Mouse (Mus musculus) lung, postnatal 36 days (tissue): ENCODE measurements around the gene Ube2d2b.

Experiments used
- DNase-seq: peaks from one replicate; pipeline ENCODE4 v3.0.0; 2022; ENCODE audit warnings: mixed read lengths

Ube2d2b gene

DNA sequence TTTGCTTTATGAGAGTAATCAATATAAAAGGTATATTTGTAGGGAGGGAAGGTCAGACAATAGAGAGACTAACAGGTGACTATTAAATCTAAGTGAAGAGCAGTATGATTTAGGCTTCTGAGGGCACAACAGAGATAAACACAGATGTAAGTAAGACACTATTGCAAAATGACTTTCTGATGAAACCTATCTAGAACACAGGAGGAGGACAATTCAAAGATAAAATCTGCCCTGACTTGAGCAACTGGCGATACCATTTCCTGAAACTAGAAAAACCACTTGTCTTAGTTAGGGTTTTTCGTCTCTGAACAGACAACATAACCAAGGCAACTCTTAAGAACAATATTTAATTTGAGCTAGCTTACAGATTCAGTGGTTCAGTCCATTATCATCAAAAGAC lies 25.6 kb downstream of the Ube2d2b start:
- no peak for DNase-seq

DNA sequence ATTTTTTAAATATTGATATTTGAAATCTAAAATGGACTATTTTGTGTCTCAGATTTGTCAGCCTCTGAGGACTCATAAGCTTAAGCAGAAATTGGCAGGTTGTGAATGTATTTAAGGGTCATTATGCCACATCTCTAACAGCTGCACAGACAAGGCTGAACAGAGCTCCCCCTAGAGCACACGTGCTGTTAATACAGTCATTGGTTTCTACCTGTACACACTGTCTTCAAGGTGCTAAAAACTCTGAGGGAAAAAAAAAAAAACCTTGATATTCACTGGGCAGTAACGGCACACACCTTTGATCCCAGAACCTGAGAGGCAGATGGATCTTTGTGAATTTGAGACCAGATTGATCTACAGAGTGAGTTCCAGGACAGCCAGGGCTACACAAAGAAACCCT lies 29.1 kb downstream of the Ube2d2b start:
- DNase-seq, result peak; percentile 34

DNA sequence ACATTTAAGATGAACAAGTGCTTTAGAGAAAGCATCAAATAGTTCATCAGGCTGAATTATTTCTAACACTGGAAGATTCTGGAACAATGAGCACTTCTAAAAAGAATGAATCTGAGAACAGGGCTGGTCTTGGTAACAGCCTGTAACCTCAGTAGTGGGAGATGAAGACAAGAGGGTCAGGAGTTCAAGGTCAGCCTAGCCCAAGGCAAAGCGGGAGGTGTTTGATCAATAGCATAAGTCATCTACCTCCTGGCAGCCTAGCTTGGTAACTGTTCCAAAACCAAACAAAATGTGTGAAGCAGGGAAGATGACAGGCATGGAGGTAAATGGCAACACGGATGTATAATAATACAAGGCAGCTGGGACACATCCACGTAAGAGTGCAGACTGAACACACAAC lies 34.1 kb downstream of the Ube2d2b start:
- DNase-seq, result no peak

DNA sequence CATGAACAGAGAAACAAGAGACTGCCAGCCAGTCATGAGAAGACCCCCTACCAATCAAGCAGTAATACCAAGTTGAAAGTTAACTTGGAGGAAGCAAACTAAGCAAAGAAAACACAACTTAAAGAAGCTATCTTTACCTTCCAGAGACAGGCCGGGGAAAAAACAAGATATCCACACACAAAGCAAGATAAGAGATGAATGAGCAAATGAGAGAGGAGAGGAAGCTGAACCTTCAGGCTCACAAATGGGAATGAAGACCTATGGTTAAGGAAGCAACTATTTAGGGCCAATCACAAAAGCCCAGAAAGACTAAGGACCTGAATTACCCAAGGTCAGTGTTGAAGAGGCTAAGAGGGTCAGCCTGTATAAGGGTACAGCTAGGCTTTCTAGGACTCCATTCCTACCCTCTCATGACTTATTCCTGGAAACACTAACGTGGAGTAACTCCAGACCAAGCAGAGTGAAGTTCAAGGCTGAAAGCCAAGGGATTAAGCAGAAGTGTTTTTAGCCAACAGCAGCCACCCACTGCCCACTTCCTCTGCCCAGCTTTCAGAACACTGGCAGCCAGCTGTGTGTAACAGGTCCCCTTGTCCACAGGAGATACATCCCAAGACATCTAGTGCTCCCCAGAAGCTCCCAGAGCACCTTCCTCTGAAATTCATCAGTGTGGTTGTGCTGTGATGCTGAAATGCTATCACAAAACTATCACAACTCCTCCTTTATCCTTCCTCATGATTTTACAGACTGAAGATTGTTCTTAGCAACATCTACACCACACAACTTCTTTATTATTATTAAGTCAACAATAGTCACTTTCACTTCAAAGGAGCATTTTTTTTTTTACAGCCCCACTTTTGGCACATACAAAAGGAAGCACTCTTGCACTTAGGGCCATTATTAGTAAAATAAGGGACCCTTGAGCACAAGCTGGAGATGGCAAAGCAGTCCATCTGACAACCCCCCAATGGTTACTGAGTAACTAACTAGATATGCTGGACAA lies 36.5 kb downstream of the Ube2d2b start:
- DNase-seq, result peak; percentile 62

DNA sequence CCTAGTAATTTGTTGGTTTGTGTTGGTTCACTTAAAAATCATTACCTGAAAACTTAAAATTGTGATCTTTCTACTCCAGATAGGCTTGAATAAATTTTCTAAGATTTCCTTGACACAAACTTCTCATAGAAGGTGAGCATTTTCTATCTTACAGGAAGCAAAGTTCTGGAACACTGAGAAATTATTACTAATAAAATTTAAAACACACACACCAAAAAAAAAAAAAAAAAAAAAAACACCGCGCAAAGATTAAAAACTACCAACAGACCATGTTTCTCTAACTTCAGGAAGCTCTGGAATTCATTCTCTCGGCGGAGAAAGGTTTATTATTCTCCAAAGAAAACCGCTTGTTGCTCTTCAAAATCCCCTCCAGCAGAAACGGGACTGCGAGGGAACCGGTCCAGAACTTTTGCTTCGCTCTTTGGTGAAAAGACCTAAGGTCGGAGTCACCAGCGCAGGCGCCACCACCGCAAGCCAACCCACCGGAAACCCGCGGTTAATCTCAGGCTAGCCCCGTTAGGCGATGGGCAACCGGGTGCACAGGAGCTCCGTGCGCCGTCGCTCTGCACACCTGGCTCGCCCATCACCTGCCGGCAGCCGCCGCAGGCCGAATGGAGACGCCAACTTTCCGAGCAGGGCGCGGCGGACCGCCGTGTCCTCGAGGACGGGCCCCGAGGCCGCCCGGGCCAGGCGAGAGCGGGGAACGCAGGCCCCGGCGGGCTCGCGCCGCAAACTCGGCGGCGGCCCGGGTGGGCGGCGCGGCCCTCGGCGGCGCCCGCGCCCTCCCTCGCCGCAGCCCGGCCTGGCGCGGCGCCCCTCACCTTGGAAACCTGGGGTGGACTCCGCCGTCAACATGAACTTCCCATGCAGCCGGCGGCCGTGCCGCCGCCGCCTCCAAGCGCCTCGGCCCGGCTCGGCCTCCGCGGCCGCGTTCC lies 38.3 kb downstream of the Ube2d2b start:
- peak; percentile 74 for DNase-seq

DNA sequence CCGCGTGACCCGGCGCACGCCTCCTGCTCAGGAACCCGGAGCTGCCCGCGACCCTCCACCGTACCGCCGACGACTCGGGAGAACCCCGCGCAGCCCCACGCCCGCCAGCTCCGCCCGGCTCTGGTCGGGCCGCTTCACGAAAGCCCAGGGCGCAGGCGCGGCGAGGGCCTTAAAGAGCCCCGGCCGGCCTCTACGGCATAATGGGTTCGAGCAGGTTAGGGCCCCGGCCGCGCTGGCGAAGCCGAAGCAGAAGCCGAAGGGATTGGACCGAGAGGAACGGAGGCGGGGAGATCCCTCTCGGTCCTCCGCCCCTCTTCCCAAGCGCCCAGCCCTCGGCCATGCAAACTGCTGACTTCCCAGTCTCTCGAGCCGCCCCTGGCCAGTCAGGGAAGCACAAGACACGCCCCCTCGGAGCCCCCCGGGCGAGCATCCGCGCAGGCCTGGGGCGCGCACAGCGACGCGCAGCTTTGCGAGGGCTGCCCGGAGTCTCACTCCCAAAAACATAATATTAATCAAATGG lies 39.1 kb downstream of the Ube2d2b start:
- DNase-seq, result peak; percentile 95

DNA sequence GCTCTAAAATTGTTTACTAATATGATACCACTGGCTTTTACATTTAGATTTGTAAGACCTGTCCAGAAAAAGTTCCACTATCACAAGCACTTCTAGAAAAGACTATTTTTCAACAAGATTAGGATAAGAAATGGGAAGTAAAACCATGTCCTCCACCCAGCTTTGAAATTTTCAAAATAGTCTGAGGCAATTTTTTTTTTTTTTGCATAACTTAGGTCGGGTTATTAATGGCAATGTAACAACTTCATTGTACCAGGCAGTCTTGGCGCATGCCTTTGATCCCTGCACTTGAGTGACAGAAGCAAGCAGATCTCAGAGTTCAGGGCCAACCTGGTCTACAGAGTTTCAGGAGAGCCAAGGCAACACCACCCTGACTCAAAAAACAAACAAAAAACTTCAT lies 39.8 kb downstream of the Ube2d2b start:
- DNase-seq, result peak; percentile 54

DNA sequence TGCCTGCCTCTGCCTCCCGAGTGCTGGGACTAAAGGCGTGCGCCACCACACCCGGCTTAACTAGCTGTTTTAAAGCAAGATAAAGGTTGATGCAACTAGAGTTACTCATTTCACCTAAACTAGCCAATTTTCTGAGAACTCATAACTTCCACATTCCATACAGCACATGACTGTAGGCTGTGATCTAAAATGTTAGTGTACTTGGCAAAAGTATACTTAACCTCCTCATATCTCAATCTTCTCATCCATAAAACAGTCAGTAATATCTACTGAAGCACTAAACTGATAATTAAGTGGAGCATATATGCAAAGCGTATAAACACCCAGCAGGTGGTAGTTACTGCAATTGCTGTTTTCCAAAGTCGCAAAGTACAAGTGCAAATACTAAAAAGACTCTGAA lies 43.4 kb downstream of the Ube2d2b start:
- DNase-seq, result no peak

DNA sequence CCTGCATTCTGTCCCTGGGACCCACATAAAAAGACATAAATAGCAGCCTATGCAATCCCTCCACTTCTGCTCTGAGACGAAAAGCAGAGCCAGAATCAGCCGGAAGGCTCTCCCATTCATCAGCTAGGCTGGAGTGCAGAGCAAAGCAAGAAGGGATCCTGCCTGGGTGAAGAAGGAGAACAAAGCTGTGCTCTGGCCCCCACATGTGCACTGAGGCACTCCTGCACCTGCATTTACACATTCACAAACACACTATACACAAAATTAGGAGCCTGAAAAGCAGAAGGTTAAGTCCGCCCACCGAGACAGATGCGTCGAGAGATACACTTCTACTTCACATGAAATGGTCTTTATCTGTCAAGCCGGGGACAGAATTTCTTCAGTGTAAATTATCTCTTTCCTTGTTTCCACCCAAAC lies 44.0 kb downstream of the Ube2d2b start:
- no peak for DNase-seq

DNA sequence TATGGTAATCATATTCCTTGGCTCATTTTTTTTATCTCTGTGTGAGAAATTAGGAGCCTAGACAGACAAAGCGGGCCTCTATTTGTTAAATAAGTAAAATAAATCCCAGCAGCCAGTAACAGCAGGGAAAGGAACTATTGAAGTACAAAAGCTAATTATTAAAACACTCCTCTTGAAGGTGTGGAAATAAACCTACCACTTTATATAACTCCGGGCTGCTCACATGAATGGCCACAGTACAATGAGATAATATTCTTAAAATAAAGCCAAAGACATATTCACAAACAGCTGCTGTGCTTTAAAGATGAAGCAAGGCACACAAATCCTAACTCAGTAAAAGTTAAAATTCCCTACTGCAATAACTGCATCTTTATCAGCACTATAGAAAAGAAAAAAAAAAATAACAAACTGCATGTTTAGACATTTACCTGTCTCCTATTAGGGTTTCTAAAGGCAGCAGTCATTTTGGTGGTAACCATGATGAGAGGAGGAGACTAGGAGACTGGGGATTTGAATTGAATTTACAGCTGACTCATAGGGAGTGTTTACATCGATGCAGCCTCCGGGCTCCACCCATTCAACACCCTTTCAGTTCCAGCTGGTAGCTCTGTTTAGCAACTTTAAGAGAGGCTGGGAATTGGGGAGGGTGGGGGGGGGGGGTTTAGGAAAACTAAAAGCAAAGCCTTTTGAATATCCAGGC lies 44.8 kb downstream of the Ube2d2b start, which contains the start of gene Evi5:
Evi5 (minus strand) TSS at position 547 of the 700 bp plus-strand sequence.
- no peak for DNase-seq

DNA sequence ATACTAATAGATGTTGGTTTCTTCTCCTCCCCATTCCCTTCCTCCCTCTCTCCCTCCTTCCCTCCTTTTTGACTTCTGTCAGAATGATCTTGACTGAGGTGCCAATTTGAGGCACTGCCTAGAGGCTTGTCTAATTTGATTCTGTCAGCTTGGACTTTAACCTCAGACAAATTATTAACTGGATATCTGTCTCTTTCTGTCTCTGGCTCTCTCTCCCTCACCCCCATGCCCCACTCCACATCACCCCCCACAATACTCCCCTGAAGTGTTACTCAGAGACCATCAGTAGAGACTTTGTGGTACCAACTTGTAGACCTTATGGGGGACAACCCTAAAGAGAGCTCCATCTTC lies 45.3 kb downstream of the Ube2d2b start:
- no peak for DNase-seq

DNA sequence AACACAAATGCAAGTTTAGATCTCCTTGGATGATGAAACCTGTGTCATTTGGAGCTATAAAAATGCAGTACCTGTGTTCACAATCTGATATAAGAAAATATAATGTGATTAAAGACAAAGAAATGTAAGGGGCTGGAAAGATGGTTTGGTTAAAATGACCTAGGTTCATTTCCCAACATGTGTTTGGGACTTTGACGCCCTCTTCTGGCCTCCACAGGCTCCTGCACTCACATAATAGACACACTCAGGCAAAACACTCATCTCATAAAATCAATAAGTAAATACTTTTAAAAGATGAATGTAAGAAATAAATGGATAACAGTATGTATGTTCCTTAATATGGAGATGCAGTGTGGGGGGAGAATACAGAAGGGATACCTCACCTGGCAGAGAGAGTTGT lies 47.2 kb downstream of the Ube2d2b start:
- DNase-seq, result no peak

DNA sequence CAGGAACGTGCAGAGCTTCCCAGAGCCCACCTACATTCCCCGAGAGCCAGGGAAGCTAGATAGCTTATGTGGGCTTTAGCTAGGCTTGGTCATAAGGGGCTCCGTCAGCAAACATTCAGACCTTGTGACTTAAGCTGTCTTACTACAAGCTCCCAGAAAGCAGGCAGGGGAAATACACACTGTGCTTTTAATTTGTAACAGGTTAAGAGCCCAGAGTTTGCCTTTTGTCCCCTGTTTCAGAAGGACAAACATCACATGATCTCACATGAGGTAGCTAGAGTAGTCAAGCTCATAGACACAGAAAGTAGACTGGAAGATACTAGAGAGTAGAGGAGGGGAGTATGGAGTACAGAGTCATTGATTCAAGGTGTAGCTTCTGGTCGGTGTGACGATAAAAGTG lies 50.8 kb downstream of the Ube2d2b start:
- DNase-seq, result no peak
